Comparison of ENCODE assay signal across 17 mouse cellular contexts in genomic region chr12:76669956-76670530, GRCm38 (mm10). TPM values are rescaled to one million over a fixed set of nuclear protein-coding genes. Genes with fewer than 3 reads are reported as not detected.
DNase-seq lines count a peak whose midpoint lies in the region; ATAC-seq and TF ChIP-seq lines count a peak whose summit lies in the region.
"Had no signal": no experiment of that assay in that cellular context is flagged by ENCODE, and none has a peak within 500 bp of the region (broad histone marks: within the 10 kb centered on the region; RNA-seq: fewer than 3 reads in every experiment).

No protein-coding gene starts in this region.

- H3K9ac ChIP-seq in forebrain, embryonic 11.5 days (ENCODE audit: low read length), result no peak overlapping the region
- no peak overlapping the region for H3K9ac ChIP-seq in forebrain, embryonic 15.5 days (replicated peaks)
- no peak overlapping the region for H3K9ac ChIP-seq in hindbrain, embryonic 11.5 days (ENCODE audit: low read depth, low read length)
- H3K9ac ChIP-seq in liver, embryonic 14.5 days (replicated peaks), result peak overlapping the region; percentile 74
- H3K9ac ChIP-seq: embryonic facial prominence, embryonic 15.5 days; midbrain, embryonic 15.5 days had no signal

- no peaks in the 10 kb centered on the region for H3K9me3 ChIP-seq in forebrain, embryonic 11.5 days (ENCODE audit: control insufficient read depth, low read length)
- H3K9me3 ChIP-seq in forebrain, embryonic 15.5 days, result no peaks in the 10 kb centered on the region
- H3K9me3 ChIP-seq in hindbrain, embryonic 10.5 days, result no peaks in the 10 kb centered on the region
- H3K9me3 ChIP-seq in hindbrain, embryonic 11.5 days (ENCODE audit: control insufficient read depth, low read length), result no peaks in the 10 kb centered on the region
- H3K9me3 ChIP-seq in liver, embryonic 14.5 days (ENCODE audit: control insufficient read depth, low read length), result no peaks in the 10 kb centered on the region
- H3K9me3 ChIP-seq: embryonic facial prominence, embryonic 15.5 days; midbrain, embryonic 15.5 days had no signal

- no peak for ATAC-seq in forebrain, embryonic 11.5 days (replicated peaks; ENCODE audit: low FRiP score)
- ATAC-seq in forebrain, embryonic 15.5 days (replicated peaks), result no peak
- ATAC-seq in hindbrain, embryonic 11.5 days (ENCODE audit: low FRiP score), result no peak
- ATAC-seq in liver, embryonic 14.5 days (ENCODE audit: insufficient read depth), result no peak
- ATAC-seq in erythroid progenitor cell, adult 5-6 weeks (replicated peaks; ENCODE audit: low FRiP score, poor library complexity, severe bottlenecking), result no peak
- ATAC-seq: hindbrain, embryonic 16.5 days; midbrain, embryonic 15.5 days had no signal

- no peak for TF ChIP-seq CTCF in liver, embryonic 14.5 days (IDR thresholded peaks at IDR 0.05; ENCODE audit: low read depth)

- H3K4me1 ChIP-seq in forebrain, embryonic 11.5 days (replicated peaks; ENCODE audit: control insufficient read depth, insufficient read depth, low read length), result 0 out of 2 replicates have a peak, but pooled peaks cover 2% of the 10 kb centered on the region
- no peaks in the 10 kb centered on the region for H3K4me1 ChIP-seq in forebrain, embryonic 15.5 days
- peaks cover 30% of the 10 kb centered on the region for H3K4me1 ChIP-seq in hindbrain, embryonic 10.5 days (replicated peaks)
- no peaks in the 10 kb centered on the region for H3K4me1 ChIP-seq in hindbrain, embryonic 11.5 days (replicated peaks; ENCODE audit: control insufficient read depth, insufficient read depth, low read length)
- H3K4me1 ChIP-seq in liver, embryonic 14.5 days (replicated peaks; ENCODE audit: control insufficient read depth in 2 of 2, insufficient read depth in 2 of 2, low read length in 1 of 2), result peaks cover 71 to 75% of the 10 kb centered on the region in 2 experiments

- H3K36me3 ChIP-seq in forebrain, embryonic 11.5 days (ENCODE audit: control insufficient read depth, insufficient read depth, low read length), result no peaks in the 10 kb centered on the region
- H3K36me3 ChIP-seq in forebrain, embryonic 15.5 days, result no peaks in the 10 kb centered on the region
- H3K36me3 ChIP-seq in hindbrain, embryonic 10.5 days, result no peaks in the 10 kb centered on the region
- no peaks in the 10 kb centered on the region for H3K36me3 ChIP-seq in hindbrain, embryonic 11.5 days (ENCODE audit: control insufficient read depth, insufficient read depth, low read length)
- H3K36me3 ChIP-seq in liver, embryonic 14.5 days (replicated peaks; ENCODE audit: control insufficient read depth, insufficient read depth, low read depth), result peaks cover 23% of the 10 kb centered on the region
- H3K36me3 ChIP-seq: embryonic facial prominence, embryonic 15.5 days; midbrain, embryonic 15.5 days had no signal

- H3K4me2 ChIP-seq in forebrain, embryonic 11.5 days (ENCODE audit: low read depth, low read length, severe bottlenecking), result no peak overlapping the region
- H3K4me2 ChIP-seq in forebrain, embryonic 15.5 days (replicated peaks), result no peak overlapping the region
- no peak overlapping the region for H3K4me2 ChIP-seq in hindbrain, embryonic 11.5 days (replicated peaks; ENCODE audit: low read depth, low read length)
- peak overlapping the region; percentile 80 for H3K4me2 ChIP-seq in liver, embryonic 14.5 days (ENCODE audit: low read depth)
- H3K4me2 ChIP-seq: embryonic facial prominence, embryonic 15.5 days; midbrain, embryonic 15.5 days had no signal

- 35% methylated on average over 5 of the region's 5 CpGs for WGBS in forebrain, embryonic 11.5 days
- WGBS in forebrain, embryonic 15.5 days, result 50% methylated on average over 5 of the region's 5 CpGs
- 52% methylated on average over 5 of the region's 5 CpGs for WGBS in hindbrain, embryonic 10.5 days
- WGBS in hindbrain, embryonic 11.5 days, result 46% methylated on average over 5 of the region's 5 CpGs
- WGBS in liver, embryonic 14.5 days (ENCODE audit: insufficient replicate concordance), result 13% methylated on average over 5 of the region's 5 CpGs

- no peak for TF ChIP-seq EP300 in liver, embryonic 14.5 days (IDR thresholded peaks at IDR 0.05; ENCODE audit: low read depth)

- DNase-seq in forebrain, embryonic 11.5 days (ENCODE audit: low spot score), result peak; percentile 48
- DNase-seq in hindbrain, embryonic 10.5 days (ENCODE audit: low spot score), result peak; percentile 31
- no peak for DNase-seq in hindbrain, embryonic 11.5 days (ENCODE audit: low spot score)
- DNase-seq in embryo, embryonic 10.5 days (ENCODE audit: low spot score), result peak; percentile 52
- DNase-seq in liver, embryonic 14.5 days (ENCODE audit: low read depth in 3 of 3, low spot score in 3 of 3), result no peak
- no peak for DNase-seq in MN1 (ENCODE audit: low spot score)
- DNase-seq: adrenal gland, postnatal 10 days; gastrocnemius, postnatal 36 days; kidney, adult 8-10 months; thymus, postnatal 14 days had no signal

- no peaks in the 10 kb centered on the region for H3K27me3 ChIP-seq in forebrain, embryonic 11.5 days (ENCODE audit: control insufficient read depth, insufficient read depth, low read length)
- H3K27me3 ChIP-seq in forebrain, embryonic 15.5 days, result no peaks in the 10 kb centered on the region
- H3K27me3 ChIP-seq in hindbrain, embryonic 10.5 days (ENCODE audit: insufficient read depth, poor library complexity, severe bottlenecking), result no peaks in the 10 kb centered on the region; the same call in 1 of the 2 replicates
- no peaks in the 10 kb centered on the region for H3K27me3 ChIP-seq in hindbrain, embryonic 11.5 days (ENCODE audit: control insufficient read depth, insufficient read depth, low read length)
- no peaks in the 10 kb centered on the region for H3K27me3 ChIP-seq in liver, embryonic 14.5 days (ENCODE audit: control insufficient read depth, insufficient read depth, low read length)
- H3K27me3 ChIP-seq: embryonic facial prominence, embryonic 15.5 days; midbrain, embryonic 15.5 days had no signal

- no peak overlapping the region for H3K4me3 ChIP-seq in forebrain, embryonic 11.5 days (ENCODE audit: low read depth, low read length)
- H3K4me3 ChIP-seq in forebrain, embryonic 15.5 days, result no peak overlapping the region
- no peak overlapping the region for H3K4me3 ChIP-seq in hindbrain, embryonic 10.5 days
- H3K4me3 ChIP-seq in hindbrain, embryonic 11.5 days (ENCODE audit: low read depth, low read length), result no peak overlapping the region
- H3K4me3 ChIP-seq in liver, embryonic 14.5 days (ENCODE audit: insufficient read depth in 1 of 2, low read depth in 2 of 2, low read length in 2 of 2), result peak overlapping the region; percentile 26 to 41
- H3K4me3 ChIP-seq: embryonic facial prominence, embryonic 15.5 days; left cerebral cortex, adult 2 months; midbrain, embryonic 15.5 days had no signal

- H3K27ac ChIP-seq in forebrain, embryonic 11.5 days (ENCODE audit: low read depth, low read length), result no peak overlapping the region
- no peak overlapping the region for H3K27ac ChIP-seq in forebrain, embryonic 15.5 days (replicated peaks)
- H3K27ac ChIP-seq in hindbrain, embryonic 10.5 days, result 0 out of 2 replicates have a peak overlapping the region, but pooled peaks have one; percentile 2
- no peak overlapping the region for H3K27ac ChIP-seq in hindbrain, embryonic 11.5 days (ENCODE audit: low read depth, low read length)
- peak overlapping the region; percentile 86 for H3K27ac ChIP-seq in liver, embryonic 14.5 days
- H3K27ac ChIP-seq: embryonic facial prominence, embryonic 15.5 days; left cerebral cortex, adult 2 months; macrophage; midbrain, embryonic 15.5 days had no signal

RNA-seq across cellular contexts. Expression of gene Sptb, which starts 40.3 kb away (rescaled TPM):
- polyA plus RNA-seq in forebrain, embryonic 11.5 days (2014; fragmentation: Nextera tagmentation; extraction: Ambion mirVana), result 4.8 and 5.9 TPM in 2 replicates
- 1.1 and 1.2 TPM in 2 replicates for polyA plus RNA-seq in forebrain, embryonic 15.5 days (2015; fragmentation: Nextera tagmentation; extraction: Ambion mirVana)
- polyA plus RNA-seq in hindbrain, embryonic 10.5 days (2016; fragmentation: Nextera tagmentation; extraction: Ambion mirVana), result 4.8 TPM in 2 replicates
- polyA plus RNA-seq in hindbrain, embryonic 11.5 days (2014; fragmentation: Nextera tagmentation; extraction: Ambion mirVana), result 3.6 and 3.9 TPM in 2 replicates
- 35.4 and 39.7 TPM in 2 replicates for polyA plus RNA-seq in liver, embryonic 14.5 days (2012; rRNA removed)
- 59.4 and 70.4 TPM in 2 replicates for polyA plus RNA-seq in liver, embryonic 14.5 days (2014; fragmentation: Nextera tagmentation; extraction: Ambion mirVana)
- total RNA-seq in erythroid progenitor cell, adult 5-6 weeks (2015; ENCODE audit: low replicate concordance), result 651 and 669 TPM in 2 replicates
- 1,485 and 1,588 TPM in 2 replicates for total RNA-seq in erythroid progenitor cell, adult 5-6 weeks (2017; ENCODE audit: low replicate concordance)

Comparison
In these comparisons a context has a peak if more than half of its experiments do, and no peak if none do; other contexts are left out.
1. DNase-seq: peak in forebrain, embryonic 11.5 days (single experiment), hindbrain, embryonic 10.5 days (single experiment) and embryo, embryonic 10.5 days (single experiment); none in hindbrain, embryonic 11.5 days (single experiment), liver, embryonic 14.5 days (0 of 3) and MN1 (single experiment).
2. H3K27ac ChIP-seq: peak in hindbrain, embryonic 10.5 days (single experiment) and liver, embryonic 14.5 days (single experiment); none in forebrain, embryonic 11.5 days (single experiment), forebrain, embryonic 15.5 days (single experiment) and hindbrain, embryonic 11.5 days (single experiment).
3. H3K4me3 ChIP-seq: peak in liver, embryonic 14.5 days (2 of 2); none in forebrain, embryonic 11.5 days (single experiment), forebrain, embryonic 15.5 days (single experiment), hindbrain, embryonic 10.5 days (single experiment) and hindbrain, embryonic 11.5 days (single experiment).